Mouse (Mus musculus): Measurements from ENCODE around the gene Ndst2.

GRCm38 (mm10) chr14:20719767-20720166, 14.6 kb downstream of the Ndst2 start:
- no peak for TF ChIP-seq CTCF (IDR thresholded peaks at IDR 0.05; ENCODE audit: low read depth)
- TF ChIP-seq EP300 (IDR thresholded peaks at IDR 0.05; ENCODE audit: low read depth), result no peak

All from liver, embryonic 14.5 days (tissue).